Mouse (Mus musculus) liver (tissue): ENCODE results near the gene Cdr1.

Experiments used
- DNase-seq: peaks from one replicate; pipeline ENCODE4 v3.0.0-alpha.2; 2020; ENCODE audit warnings: mixed read lengths

Cdr1 gene

GRCm38 (mm10) chrX:61185458-61185857 is at the start of gene Cdr1:
Gene Cdr1, minus strand, starts transcription at chrX:61185558.
- DNase-seq: no peak

GRCm38 (mm10) chrX:61185869-61186268 is 511 bp upstream of the Cdr1 start:
- DNase-seq: no peak

- peak; percentile 3 for DNase-seq
These were observed 18.8 kb downstream of the Cdr1 start for GRCm38 (mm10) chrX:61166519-61166918.

GRCm38 (mm10) chrX:61161249-61161648 is 24.1 kb downstream of the Cdr1 start:
- no peak for DNase-seq

- DNase-seq: no peak
These were observed 30.6 kb downstream of the Cdr1 start for GRCm38 (mm10) chrX:61154657-61155256.

GRCm38 (mm10) chrX:61154246-61154645 is 31.1 kb downstream of the Cdr1 start:
- DNase-seq: no peak

DNA sequence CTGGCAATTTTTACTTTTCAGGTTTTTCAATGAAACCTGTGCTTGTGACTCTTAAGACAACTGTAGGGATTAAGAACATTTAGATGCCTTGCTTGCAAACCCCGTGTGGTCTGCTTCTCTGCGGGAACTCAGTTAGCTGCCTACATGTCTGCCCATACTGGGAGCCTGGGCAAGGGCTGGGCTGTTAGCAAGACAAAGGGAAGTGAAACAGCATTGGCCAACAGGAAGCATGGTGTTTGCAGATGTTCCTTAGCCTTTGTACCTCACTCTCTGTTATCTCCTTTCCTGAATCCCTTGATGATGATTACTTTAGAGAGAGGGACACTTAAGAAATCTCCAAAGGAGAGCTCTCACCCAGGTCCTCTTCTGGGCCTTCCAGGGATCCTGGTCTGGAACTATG is 38.8 kb downstream of the Cdr1 start:
- DNase-seq: peak; percentile 2

GRCm38 (mm10) chrX:61145416-61145815 is 39.9 kb downstream of the Cdr1 start:
- DNase-seq: no peak

- DNase-seq: no peak
These were observed 50.8 kb downstream of the Cdr1 start for GRCm38 (mm10) chrX:61134592-61134991.
